Mouse (Mus musculus) right cerebral cortex, adult 2 months (tissue): Measurements from ENCODE around the gene Foxo3.

Experiments used
- DNase-seq, 2 experiments: peaks; one replicate each; pipeline ENCODE4 v3.0.0; 2021 to 2022; ENCODE audit warnings: low spot score in 2 of 2

Foxo3 gene

DNA sequence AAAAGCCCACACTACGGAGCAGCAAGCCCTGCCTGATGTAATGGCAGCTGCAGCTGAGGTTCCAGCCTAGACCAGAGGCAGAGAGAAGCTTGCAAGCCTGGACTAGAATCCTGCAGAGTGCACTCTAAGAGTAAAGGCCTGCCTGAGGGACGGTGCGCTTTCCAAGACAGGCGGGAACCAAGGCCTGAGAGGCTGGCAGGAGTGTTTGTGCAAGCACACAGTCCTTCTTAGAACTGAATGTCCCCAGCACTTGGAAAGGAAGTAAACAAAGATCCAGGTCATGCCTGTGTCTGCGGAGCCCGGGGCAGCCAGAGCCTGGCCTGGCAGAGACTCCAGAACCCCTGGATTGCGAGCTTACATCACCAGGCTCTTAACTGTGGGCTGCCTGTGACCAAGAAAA is 25.4 kb downstream of the Foxo3 start:
- peak; percentile 42 to 52 for DNase-seq

DNA sequence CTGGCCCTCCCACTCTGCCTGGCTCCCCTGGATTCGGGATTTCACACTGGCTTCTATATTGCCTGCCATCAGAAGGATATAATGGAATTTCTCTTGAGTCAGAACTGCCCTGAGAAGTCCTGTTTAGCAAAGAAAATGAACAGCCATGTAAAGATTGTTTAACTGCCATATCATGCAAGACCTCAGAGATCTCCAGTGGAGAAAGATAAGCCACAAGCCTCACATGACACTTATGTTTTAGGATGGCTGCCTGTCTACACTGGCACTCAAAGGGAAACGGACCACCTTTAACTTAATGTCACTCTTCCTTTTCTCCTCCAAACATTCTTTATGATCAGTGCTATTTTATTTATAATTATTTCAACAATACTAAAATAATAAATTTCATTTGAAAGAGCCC is 26.6 kb downstream of the Foxo3 start:
- no peak for DNase-seq

DNA sequence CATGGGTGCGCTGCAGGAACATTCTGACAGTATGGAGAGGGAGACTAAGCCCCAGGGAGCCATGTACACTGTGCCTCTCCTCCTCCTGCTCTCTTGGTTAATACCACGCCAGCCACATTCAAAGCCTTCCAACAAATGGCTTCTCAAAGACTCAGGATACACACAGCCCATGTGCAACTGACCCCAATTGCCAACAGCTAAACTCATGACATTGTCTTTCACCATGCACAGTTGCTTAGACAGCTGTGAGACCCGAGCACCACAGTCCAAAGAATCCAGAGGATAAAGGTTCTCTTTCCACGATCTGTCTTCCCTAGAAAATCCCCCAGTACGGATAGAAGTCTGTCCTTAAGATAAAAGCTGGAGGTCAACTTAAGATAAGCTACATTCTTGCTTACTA is 27.9 kb downstream of the Foxo3 start:
- DNase-seq, result no peak

DNA sequence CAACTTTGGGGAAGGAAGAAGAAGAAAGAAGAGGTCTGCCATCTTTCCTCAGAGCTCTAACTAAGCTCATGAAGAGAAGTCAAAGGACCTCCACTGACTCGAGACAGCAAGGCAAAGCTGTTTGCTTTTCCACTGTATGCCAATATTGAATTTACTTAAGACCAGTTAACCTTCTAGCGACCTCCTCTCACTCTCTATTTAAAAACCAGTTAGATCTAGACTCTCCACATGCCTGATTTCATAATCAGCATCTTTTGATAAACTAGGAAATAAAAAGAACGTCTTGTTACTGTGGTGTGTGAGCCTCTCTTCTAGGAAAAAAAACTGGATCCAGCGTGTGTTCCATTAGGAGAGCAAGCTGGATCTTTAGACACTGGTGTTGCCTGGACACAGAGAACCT is 28.4 kb downstream of the Foxo3 start:
- DNase-seq, result no peak

DNA sequence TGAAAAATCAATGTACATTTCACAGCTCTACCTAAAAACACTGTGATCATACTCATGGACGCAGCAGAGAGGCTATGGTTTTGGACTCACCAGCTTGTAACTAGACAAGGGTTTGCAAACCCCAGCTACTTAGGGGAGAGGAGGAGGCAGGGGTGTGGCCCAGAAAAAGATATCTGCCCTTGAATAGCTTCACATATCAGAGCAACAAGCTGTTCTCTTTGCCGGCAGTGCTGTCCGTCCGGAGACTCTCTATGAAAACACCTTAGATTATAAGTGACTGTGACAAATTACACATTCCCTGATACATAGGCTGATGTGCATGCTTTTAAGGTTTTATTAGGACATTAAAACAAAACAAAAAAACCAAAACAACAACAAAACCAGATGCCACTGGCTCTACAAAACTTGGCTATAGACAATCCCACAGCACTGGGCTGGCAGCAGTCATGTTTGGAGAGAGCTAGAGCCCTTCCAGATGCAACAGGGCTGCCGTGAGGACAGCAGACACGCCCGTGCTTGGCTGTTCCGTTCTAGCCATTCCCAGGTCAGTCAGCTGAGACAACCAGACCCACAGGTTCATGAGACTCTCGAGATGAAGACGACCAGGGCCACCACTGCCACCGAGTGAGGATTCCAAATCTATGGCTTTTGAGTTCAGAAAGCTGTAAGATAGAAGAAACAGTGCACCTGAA is 29.3 kb downstream of the Foxo3 start:
- DNase-seq, result no peak

DNA sequence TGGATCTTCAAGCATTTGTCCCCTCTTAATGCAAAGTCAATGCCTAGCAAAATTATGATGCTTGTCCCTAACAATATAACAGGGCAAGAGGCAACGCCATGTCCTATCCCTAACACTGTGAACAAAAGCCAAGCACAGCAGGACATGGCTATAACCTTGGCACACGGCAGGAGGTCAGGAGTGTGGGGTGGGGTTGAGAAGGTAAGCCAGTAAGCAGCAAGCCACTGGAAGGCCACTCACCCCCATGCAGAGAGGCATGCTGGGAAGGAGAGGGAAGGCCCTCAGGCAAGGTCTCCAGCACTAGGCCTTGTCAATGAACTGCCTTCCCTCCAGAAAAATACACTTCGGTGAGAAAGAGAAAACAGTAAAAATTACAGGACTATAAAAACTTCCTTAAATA is 30.1 kb downstream of the Foxo3 start:
- no peak for DNase-seq

DNA sequence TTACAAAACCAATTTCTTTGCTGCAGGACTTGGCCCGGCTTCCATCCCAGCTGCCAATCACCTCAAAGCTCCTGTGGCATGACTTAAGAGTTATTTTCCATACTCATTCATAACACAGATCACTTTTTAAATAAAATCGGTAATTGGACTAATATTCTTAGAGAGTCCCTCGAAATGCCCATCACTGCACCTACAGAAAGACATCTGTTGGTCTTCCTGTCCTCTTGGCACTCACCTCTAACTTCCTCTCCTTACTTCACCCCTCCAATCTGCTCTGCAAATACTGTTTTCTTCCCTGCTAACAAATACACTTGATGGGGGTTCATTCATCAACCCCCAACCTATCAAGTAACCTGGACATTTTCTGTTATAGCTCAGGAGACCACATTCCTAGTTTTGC is 30.9 kb downstream of the Foxo3 start:
- no peak for DNase-seq

DNA sequence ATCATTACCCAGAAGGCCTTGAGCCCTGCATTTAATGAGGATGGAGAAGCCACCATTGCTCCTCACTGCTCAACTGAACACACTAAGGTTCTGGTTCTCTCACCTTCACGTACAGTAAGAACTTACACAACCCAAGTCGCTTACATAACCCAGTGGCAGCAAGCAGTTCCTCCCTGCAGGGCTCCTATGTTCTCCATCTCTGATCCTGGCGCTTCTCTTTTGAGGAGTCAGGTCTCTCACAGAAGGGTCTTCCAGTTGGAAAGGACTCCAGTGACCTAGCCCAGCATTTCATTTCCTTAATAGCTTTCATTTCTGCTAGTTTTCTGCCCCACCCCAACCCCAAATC is 31.3 kb downstream of the Foxo3 start:
- no peak for DNase-seq

DNA sequence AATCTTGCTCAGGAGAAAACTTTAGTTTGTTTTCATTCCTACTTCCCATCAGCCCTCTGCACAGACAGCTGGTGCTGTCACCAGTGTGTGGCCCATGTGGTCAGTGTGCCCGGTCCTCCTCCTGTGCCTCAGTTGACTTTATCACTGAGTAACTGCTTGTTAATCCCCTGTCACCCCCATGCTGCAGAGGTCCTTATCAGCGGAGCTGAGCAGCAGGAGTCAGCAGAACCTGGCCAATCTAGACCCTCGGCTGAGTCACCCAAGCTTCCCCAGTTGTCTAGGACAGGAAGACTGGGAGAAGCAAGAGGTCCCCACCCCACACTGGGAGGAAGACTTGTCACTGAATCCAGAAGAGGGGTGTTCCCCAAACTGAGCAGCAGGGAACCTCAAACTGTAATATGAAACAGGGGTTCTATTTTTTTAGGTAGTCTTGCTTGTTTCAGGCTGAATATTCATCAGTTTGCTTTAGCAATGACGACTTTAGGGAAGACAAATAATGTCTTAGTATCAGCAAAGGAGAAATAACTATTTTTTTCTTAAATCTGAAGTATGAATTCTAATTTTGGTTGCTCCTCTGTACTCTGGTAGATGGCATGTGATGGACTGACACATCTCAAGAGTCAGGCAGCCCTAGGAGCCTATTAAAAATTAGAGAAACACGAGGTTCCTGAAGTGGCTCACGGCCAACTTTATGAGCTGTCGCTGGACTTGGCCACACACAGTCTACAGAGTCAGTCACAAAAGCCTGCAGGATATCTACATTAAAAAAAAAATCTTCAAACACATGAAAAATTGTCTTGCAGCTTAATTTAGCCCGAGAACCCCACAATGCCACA is 31.9 kb downstream of the Foxo3 start:
- no peak for DNase-seq

DNA sequence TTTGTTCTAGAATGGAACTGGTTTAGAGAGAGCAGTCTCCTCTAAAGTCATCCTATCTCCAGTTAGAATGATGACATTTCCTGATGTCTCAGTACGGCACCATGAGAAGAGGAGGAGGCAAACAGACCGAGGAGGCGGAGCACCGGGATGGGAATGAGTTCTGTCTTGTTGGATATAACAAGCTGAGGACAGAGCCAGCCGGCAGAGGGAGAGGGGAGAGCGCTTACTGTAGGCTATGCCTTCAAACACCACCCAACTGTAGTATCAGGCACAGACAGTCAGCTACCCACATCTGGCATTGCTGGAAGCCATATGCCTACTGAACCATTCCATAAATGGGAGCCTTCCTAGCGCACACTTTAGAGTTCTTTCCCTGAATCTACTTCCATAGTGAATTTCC is 32.6 kb downstream of the Foxo3 start:
- DNase-seq, result no peak

DNA sequence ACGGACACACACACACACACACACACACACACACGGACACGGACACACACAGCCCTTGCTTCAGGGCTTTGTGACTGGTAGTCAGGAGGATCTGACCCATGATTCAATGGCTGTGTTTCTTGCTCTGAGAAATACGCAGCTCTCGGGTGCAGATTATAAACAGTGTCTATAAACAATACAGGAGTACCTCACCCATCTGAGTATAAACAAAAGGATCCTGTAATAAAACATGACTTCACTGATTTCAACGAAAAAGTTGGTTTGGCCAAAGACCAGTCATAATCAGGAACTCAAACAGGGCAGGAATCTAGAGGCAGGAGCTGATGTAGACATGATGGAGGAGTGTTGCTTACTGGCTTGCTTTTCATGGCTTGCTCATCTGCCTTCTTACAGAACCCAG is 34.1 kb downstream of the Foxo3 start:
- DNase-seq, result no peak

DNA sequence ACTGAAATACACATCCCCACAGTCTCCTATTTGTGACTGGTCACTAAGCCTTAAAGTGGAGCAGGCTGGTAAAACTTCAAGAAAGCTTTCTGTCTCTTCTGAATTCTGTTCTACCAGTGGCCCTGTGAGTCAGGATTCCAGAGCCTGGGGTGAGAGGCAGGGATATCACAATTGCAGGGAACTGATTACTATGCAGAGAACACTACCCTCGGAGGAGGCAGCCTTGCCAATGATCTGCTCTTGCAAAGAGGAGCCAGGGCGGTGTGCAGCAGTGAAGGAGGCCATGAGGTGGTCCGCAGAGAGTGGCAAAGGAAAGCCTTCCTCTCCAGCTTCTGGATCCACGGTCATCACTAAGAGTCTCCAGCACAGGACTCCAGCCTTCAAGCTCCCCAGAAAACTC is 34.8 kb downstream of the Foxo3 start:
- DNase-seq, result no peak

DNA sequence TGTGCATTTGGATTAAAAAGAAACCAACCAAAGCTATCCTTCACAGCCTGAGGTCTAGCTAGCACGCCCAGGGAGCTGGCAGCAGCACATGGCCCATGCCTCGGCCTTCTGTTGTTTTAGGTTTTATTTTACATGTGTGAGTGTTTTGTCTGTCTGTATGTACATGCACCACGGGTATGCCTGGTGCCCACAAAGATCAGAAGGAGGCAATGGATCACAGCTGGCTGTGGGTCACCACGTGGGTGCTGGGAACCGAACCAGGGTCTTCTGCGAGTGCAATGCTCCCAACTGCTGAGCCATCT is 36.8 kb downstream of the Foxo3 start:
- no peak for DNase-seq

DNA sequence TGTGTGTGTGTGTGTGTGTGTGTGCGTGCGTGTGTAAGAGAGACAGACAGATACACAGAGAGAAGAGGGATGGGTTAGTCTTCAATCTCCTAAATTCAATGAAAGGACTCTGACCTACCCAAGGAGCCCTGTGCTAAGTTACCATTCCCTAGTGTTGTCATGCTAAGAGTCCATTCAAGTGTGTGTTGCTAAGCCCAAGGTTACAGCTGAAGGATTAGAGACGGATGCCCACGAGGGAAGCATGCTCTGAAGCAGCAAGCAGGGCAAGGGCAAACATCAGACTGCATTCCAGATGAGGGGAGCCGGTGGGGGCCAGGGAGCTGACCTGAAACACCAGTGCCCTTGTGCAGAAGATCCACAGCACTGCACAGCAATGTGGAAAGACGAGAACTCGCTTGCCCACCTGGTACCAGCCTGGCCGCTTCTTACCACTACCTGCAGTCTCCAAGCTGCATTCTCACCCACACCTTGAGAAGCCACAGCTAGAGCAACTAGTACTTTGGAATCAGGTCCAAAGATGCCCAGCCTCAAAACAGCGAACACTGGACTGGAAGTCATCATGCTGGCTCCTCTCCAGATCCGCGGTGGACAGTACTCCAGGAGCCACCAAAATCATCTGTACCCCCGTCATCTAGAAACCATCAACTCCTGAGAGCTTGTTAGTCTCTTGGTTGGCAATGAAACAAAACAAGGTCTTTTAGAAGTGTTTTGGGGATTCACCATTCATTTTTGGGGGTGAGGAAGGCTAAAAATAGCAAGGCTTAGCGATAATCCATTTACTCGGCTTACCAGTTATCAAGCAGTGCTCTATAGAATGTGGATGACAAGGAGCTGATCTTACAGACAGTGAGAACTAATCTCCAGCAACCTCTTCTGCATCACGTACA is 37.4 kb downstream of the Foxo3 start:
- DNase-seq, result no peak

DNA sequence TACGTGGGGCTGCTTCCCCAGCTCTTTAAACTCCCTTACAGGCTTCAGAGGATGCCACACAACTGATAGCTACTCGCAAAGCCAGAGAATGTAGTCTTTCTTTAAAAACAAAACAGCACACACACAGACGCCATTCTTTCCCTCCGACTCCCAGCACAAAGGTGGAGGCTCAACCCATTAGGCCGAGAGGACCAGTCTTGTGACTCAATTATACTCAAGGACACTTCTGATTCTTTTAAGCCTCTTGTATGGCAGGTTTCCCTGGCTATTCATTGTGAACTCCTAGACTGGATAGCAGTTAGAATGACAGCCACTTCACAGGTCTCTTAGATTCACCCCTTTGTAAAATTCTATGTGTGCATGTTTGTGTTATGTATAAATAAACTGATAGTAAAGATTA is 38.3 kb downstream of the Foxo3 start:
- no peak for DNase-seq

DNA sequence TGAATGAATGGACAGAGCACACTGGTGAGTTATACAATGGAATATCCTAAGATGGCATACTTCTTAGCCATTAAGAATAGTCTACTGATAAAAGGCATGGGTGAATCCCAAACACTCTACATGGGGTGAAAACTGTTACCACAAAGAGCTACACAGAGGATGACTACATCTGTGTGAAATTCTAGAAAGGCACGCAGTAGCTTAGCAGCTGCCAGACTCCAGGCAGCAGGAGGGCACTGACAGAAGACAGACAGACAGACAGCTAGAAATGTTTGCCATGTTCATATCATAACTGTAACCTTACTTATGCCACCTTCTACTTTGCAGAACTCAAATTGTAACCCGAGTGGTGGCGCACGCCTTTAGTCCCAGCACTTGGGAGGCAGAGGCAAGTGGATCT is 39.0 kb downstream of the Foxo3 start:
- no peak for DNase-seq

DNA sequence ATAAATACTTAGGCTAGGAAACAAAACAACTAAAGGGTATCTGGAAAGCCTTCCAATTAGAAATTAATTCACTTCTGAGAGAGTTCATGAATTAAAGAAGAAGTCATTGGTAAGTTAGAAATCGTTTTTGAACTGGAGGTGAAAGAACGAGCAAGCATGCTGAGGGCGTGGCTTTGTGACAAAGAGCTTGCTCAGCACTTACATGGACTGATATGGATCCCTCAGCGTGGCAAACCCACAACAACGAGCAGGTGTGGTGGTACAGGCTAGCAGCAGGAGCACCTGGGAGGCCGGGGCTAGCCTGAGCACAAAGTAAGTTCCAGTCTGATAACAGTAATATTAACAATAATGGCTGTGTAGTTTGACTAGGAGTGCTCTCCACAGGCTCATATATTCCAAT is 41.2 kb downstream of the Foxo3 start:
- no peak for DNase-seq

DNA sequence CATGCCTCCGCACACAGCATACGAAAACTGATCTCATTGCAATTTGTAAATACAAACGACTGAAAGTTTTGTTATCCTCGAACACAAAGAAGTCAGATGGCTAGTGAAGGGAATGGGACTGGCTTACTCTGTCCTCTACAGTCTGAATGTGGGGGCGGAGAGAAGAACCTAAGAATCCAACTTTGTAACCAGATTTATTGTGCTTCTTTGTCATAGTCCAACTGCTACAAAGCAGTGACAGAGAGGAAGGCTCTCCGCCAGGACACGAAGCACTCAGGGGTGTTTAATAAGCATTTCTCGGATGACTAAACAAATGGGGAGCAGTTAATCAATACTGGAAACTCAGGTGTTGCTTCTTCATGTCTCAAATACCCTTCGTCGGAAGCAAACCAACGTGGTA is 43.6 kb downstream of the Foxo3 start:
- no peak for DNase-seq

DNA sequence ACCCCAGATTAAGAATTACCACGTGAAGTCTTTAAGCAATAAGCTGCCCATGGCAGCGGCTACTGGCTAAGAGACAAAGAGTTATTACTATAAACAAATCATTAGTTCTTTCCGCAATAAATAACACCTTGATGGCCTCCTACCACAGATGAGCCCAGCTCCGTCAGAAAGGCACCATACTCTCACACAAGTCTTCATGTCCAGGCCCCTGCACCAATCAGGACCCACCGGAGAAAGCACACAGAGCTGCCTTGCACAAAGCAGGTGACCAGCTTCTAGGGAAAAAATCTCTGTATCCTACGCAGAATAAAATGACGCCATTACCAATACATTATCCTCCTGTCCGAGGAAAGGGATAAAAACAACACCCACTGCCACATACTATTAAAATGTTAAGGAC is 44.7 kb downstream of the Foxo3 start:
- no peak for DNase-seq

DNA sequence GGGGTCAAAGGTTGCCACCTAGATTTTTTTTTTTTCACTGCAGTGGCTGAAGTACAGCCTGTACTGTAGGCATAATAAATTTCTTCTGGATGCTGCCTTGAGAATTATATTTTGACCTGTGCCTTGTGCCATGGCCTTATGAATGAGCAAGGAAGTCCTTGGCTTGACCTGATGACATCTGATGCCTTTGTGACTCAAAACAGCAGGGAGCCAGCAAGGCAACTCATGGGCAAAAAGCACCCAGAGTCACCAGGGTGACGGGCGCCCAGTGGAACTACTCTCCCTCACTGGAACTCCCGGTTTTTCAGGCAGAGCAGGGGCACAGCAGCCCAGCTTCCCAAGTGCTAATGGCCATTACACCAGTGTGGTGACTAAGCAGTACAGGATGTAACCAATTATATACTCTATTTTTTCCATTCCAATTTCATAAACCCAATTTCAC is 45.4 kb downstream of the Foxo3 start:
- DNase-seq, result no peak

DNA sequence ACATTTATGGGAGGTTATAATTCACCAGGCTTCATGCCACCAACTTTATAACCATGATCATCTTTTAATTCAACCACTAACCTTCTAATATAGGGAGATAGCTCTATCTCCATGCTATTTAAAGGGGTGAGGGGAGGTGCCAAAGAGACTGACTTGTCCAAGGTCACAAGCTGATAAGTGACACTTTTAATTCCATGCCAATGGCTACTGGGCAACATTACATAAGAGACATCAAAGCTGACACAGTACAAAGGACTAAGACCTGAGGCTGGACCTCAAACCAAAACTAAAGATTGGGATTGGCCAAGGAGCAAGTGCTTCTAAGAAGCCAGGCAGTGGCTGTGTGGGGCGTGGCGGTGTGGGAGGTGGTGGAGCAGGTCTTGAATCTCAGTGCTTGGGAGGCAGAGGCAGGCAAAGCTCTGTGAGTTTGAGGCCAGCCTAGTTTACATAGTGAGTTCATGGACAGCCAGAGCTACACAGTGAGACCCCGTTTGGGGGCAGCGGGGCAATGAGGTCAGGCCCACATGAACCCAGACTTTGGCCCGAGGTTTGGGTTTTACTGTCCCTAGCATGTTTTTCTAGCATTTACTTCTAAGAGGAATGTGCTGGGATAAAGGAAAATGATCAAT is 46.0 kb downstream of the Foxo3 start:
- no peak for DNase-seq

DNA sequence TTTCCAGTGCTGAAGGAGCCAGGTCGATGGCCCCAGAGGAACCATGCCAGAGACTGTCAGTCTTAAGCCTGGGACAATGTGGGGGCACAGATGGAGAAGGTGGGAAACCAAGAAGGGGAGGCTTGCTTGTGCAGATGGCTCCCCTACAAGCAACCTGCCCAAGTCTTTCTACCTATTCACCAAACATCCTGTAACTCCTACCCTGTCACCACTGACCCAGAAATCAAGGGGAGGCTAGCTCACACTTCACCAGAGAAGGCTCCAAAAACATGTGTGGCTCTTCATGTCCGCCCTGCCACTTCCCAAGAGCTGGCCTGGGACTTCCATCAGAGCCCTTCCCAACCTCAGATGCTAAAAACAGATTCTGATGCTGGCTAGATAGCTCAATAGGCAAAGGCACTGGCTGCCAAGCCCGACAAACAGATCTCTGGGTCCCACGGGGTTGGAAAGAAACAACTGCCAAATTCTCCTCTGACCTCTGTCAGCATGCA is 48.8 kb downstream of the Foxo3 start:
- no peak for DNase-seq
